Mouse (Mus musculus): Measurements from ENCODE around the gene P4hb. TPM values are rescaled to one million over a fixed set of nuclear protein-coding genes. Genes with fewer than 3 reads are reported as not detected.

Gene P4hb
- polyA plus RNA-seq, 1 experiment from 2014 or later = 437 TPM

DNA sequence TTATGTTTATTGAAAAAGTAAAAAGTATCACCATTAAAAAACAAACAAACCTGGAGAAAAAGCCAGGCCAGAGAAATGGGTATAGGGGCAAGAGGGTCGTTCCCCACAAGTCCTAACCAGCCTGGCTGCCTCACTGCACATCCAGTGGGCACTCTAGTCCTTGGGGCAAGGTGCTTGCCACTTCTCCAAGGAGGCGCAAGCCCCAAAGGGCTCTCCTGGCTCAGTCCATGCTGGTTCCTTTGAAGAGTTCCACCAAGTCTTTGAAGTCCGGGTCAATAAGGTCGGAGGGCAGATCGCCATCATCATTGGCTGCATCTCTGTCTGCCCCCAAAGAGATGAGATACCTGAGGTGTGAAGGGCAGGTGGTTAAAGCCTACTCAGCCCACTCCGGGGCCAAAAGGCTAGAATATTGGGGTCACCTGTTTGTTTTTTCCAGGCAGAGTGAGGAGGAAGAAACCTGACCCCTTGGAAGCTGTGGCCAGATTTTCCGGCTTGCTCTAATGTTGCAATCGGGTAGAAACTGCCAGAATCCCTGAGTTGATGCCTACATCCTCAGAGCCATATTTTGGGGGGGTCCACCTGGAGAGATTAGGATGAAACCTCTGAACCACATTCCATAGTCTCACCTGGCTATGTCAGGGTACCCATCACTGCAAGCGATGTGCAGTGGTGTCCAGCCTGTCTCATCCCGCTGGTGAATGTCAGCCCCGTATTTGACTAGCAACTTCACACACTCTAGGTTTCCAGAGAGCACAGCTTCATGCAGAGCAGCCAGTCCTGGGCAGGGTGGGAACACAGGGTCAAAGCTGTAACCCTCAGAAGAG lies 22.9 kb downstream of the P4hb start:
- Histone ChIP-seq H3K9me3 (replicated peaks; ENCODE audit: control insufficient read depth, low read length) (no peaks in the 10 kb centered on the region), H3K4me3 (ENCODE audit: low read length) (peak overlapping the region; percentile 68), H3K27ac (ENCODE audit: low read length) (peak overlapping the region; percentile 69), H3K4me2 (ENCODE audit: low read depth, low read length) (peak overlapping the region; percentile 84), H3K27me3 (ENCODE audit: control insufficient read depth, insufficient read depth, low read length) (no peaks in the 10 kb centered on the region), H3K4me1 (ENCODE audit: control insufficient read depth, insufficient read depth, low read length) (peaks cover 26% of the 10 kb centered on the region), H3K36me3 (ENCODE audit: control insufficient read depth, insufficient read depth) (no peaks in the 10 kb centered on the region), H3K9ac (ENCODE audit: low read length) (peak overlapping the region; percentile 86)
- no peak for ATAC-seq (replicated peaks; ENCODE audit: extremely low read depth, insufficient read depth, low FRiP score)
- 69% methylated on average over 11 of the region's 11 CpGs for WGBS

DNA sequence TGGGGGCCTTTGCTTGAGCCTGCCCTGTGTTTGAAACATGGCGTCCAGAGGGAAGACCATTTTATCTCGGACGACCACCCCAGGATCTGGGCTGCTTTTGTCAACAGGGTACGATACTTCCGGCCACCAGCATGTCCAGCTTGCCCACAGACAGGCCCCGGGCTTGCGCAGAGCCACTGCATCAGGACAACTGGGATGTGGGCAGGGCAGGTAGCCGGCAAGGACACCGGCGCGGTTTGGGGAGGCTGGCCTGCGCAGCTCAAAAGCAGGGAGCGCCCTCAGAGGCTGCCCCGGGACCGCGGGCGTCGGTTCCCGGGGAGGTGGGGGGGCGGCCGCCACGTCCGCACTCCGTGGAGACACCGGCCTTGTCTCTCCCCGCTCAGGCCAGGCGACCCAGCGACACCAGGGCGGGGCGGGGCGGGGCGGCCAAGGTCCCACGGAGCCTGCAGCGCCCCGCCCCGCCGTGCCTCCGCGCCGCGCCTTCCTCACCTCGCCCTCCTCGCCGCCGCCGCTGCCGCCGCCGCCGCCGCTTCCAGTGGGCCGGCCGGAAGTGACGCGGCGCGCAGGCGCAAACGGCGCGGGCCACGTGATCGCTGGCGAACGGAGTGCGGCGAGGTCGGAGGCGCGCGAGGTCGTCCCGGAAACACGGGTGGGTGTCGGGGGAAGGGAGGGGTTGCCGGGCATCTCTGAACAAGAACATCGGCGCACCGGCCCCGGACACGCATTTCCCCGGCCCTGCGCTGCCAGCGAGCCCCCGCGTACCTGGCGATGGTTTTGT lies 23.7 kb downstream of the P4hb start, which contains the start of gene Mcrip1:
TSS of gene Mcrip1 (minus strand) at position 560 of the 778 bp plus-strand sequence.
- Histone ChIP-seq H3K36me3 (ENCODE audit: control insufficient read depth, insufficient read depth) (peaks cover 4% of the 10 kb centered on the region), H3K9me3 (replicated peaks; ENCODE audit: control insufficient read depth, low read length) (no peaks in the 10 kb centered on the region), H3K4me1 (ENCODE audit: control insufficient read depth, insufficient read depth, low read length) (peaks cover 20% of the 10 kb centered on the region), H3K4me3 (ENCODE audit: low read length) (peak within 1 kb of the TSS; percentile 68), H3K4me2 (ENCODE audit: low read depth, low read length) (peak within 1 kb of the TSS; percentile 84), H3K9ac (ENCODE audit: low read length) (peak within 1 kb of the TSS; percentile 86), H3K27ac (ENCODE audit: low read length) (peak within 1 kb of the TSS; percentile 87), H3K27me3 (ENCODE audit: control insufficient read depth, insufficient read depth, low read length) (no peaks in the 10 kb centered on the region)
- WGBS = under 1% methylated on average over 76 of the region's 87 CpGs
- peak; percentile 89 for ATAC-seq (replicated peaks; ENCODE audit: extremely low read depth, insufficient read depth, low FRiP score)

DNA sequence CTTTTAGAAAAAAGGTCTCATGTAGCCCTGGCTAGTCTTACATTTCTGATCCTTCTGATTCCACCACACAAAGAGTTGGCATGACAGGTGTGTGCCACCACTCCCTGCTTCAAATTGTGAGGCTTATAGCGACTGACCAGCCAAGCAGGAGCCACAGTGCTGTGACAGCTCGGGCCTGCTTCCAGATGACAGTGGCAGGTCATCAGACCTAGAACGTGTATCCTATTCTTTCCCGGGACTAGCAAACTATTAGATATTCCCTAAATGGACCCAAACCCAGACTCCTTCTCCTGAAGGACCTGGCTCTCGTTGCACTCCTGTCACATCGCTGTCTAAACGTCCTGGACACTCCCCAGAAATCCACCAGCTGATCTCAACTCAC lies 24.3 kb downstream of the P4hb start:
- Histone ChIP-seq H3K9me3 (replicated peaks; ENCODE audit: control insufficient read depth, low read length) (no peaks in the 10 kb centered on the region), H3K4me3 (ENCODE audit: low read length) (peak overlapping the region; percentile 68), H3K27ac (ENCODE audit: low read length) (peak overlapping the region; percentile 87), H3K36me3 (ENCODE audit: control insufficient read depth, insufficient read depth) (peaks cover 8% of the 10 kb centered on the region), H3K4me2 (ENCODE audit: low read depth, low read length) (peak overlapping the region; percentile 84), H3K27me3 (ENCODE audit: control insufficient read depth, insufficient read depth, low read length) (no peaks in the 10 kb centered on the region), H3K4me1 (ENCODE audit: control insufficient read depth, insufficient read depth, low read length) (peaks cover 20% of the 10 kb centered on the region), H3K9ac (ENCODE audit: low read length) (peak overlapping the region; percentile 86)
- ATAC-seq (replicated peaks; ENCODE audit: extremely low read depth, insufficient read depth, low FRiP score) = no peak
- 14% methylated on average over 7 of the region's 7 CpGs for WGBS

DNA sequence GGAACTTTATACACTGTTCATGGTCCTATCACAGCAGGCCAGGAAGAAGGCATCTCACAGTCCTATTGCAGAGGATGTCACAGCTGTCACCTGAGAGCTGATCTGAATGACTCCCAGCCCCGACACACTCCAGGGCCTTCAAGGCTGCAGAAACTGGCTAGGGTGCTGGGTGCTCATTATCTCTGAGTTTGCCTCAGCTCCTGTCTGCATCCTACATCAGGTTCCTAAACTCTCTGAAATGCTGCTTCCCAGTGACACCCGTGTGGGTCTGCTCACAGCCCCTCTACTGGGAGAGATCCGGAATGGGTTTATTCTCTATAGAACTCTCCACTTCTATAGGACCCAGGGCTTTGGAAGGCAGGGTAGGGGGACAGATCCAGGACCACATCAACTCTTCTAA lies 24.8 kb downstream of the P4hb start:
- H3K36me3 ChIP-seq (ENCODE audit: control insufficient read depth, insufficient read depth) = peaks cover 11% of the 10 kb centered on the region
- H3K9me3 ChIP-seq (replicated peaks; ENCODE audit: control insufficient read depth, low read length) = no peaks in the 10 kb centered on the region
- 73% methylated on average over 3 of the region's 3 CpGs for WGBS
- H3K9ac ChIP-seq (ENCODE audit: low read length) = peak overlapping the region; percentile 86
- peak overlapping the region; percentile 84 for H3K4me2 ChIP-seq (ENCODE audit: low read depth, low read length)
- H3K4me3 ChIP-seq (ENCODE audit: low read length) = peak overlapping the region; percentile 68
- peaks cover 20% of the 10 kb centered on the region for H3K4me1 ChIP-seq (ENCODE audit: control insufficient read depth, insufficient read depth, low read length)
- no peaks in the 10 kb centered on the region for H3K27me3 ChIP-seq (ENCODE audit: control insufficient read depth, insufficient read depth, low read length)
- H3K27ac ChIP-seq (ENCODE audit: low read length) = no peak overlapping the region
- no peak for ATAC-seq (replicated peaks; ENCODE audit: extremely low read depth, insufficient read depth, low FRiP score)

DNA sequence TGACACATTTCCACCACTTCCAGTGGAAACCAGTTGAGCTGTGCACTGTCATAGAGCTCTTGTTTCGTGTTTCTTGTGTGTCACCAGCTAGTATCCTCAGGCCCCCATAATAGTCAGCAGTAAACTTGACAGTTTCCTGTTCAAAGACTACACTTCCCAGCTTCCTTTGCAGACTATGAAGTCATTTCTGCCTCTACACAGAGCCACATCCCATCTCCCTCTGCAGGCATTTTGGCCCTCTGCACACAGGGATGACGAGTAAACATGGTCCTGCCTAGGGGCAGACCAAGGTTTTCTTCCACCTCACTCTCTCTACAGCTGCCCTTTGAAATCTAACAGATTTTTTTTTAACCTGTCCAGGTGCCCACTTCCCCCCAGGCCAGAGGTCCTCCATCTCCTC lies 25.6 kb downstream of the P4hb start:
- H3K27me3 ChIP-seq (ENCODE audit: control insufficient read depth, insufficient read depth, low read length) = no peaks in the 10 kb centered on the region
- H3K36me3 ChIP-seq (ENCODE audit: control insufficient read depth, insufficient read depth) = peaks cover 18% of the 10 kb centered on the region
- H3K4me2 ChIP-seq (ENCODE audit: low read depth, low read length) = 0 out of 2 replicates have a peak overlapping the region, but pooled peaks have one; percentile 2
- no peak for ATAC-seq (replicated peaks; ENCODE audit: extremely low read depth, insufficient read depth, low FRiP score)
- 57% methylated on average over 2 of the region's 2 CpGs for WGBS
- H3K4me1 ChIP-seq (ENCODE audit: control insufficient read depth, insufficient read depth, low read length) = peaks cover 22% of the 10 kb centered on the region
- no peak overlapping the region for H3K27ac ChIP-seq (ENCODE audit: low read length)
- no peaks in the 10 kb centered on the region for H3K9me3 ChIP-seq (replicated peaks; ENCODE audit: control insufficient read depth, low read length)
- no peak overlapping the region for H3K4me3 ChIP-seq (ENCODE audit: low read length)
- 0 out of 2 replicates have a peak overlapping the region, but pooled peaks have one; percentile 7 for H3K9ac ChIP-seq (ENCODE audit: low read length)

DNA sequence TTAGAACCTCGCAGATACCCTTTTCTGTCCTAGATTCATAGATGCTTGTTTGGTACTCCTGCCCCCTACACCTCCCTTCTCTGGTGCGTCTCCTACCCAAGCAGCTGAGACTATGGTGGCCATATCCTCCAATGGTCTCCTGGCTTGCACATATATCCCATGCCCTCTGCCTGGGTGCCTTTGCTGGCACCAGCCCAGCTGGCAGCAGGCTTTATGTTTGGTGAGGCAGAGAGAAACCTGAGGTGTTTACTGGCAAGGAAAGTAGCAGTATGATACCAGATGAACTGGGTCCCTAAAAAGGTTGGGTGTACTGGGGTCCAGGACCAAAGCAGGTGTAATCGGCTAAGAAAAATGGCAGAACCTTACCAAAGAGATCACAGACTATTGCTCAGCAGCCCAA lies 27.1 kb downstream of the P4hb start:
- Histone ChIP-seq H3K9me3 (replicated peaks; ENCODE audit: control insufficient read depth, low read length) (no peaks in the 10 kb centered on the region), H3K27me3 (ENCODE audit: control insufficient read depth, insufficient read depth, low read length) (no peaks in the 10 kb centered on the region), H3K27ac (ENCODE audit: low read length) (no peak overlapping the region), H3K36me3 (ENCODE audit: control insufficient read depth, insufficient read depth) (peaks cover 18% of the 10 kb centered on the region), H3K4me1 (ENCODE audit: control insufficient read depth, insufficient read depth, low read length) (peaks cover 26% of the 10 kb centered on the region), H3K9ac (ENCODE audit: low read length) (no peak overlapping the region), H3K4me2 (ENCODE audit: low read depth, low read length) (no peak overlapping the region), H3K4me3 (ENCODE audit: low read length) (no peak overlapping the region)
- no peak for ATAC-seq (replicated peaks; ENCODE audit: extremely low read depth, insufficient read depth, low FRiP score)
- 95% methylated on average over 3 of the region's 3 CpGs for WGBS

DNA sequence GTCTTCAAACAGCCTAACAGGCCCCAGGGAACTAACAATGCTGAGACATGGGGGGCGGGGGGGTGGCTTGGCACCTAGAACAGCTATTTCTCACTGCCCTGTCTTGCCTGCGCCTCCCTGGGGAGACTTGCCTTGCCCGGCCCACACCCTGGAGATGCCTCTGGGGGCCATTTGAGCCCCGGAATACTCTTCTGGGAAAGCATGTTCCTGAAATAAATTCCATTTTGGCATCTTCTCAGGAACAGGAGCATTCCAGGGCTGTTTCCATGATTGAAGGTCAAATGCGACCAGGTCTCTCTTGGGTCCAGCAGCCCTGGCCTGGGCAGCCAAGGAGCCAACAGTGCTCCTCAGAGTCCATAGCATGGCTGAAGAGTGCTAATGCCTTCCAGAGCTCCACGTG lies 30.7 kb downstream of the P4hb start:
- ATAC-seq (replicated peaks; ENCODE audit: extremely low read depth, insufficient read depth, low FRiP score) = no peak
- Histone ChIP-seq H3K27me3 (ENCODE audit: control insufficient read depth, insufficient read depth, low read length) (no peaks in the 10 kb centered on the region), H3K27ac (ENCODE audit: low read length) (no peak overlapping the region), H3K9me3 (replicated peaks; ENCODE audit: control insufficient read depth, low read length) (no peaks in the 10 kb centered on the region), H3K36me3 (ENCODE audit: control insufficient read depth, insufficient read depth) (peaks cover 18% of the 10 kb centered on the region), H3K4me2 (ENCODE audit: low read depth, low read length) (no peak overlapping the region), H3K4me3 (ENCODE audit: low read length) (no peak overlapping the region), H3K9ac (ENCODE audit: low read length) (no peak overlapping the region), H3K4me1 (ENCODE audit: control insufficient read depth, insufficient read depth, low read length) (peaks cover 28% of the 10 kb centered on the region)
- 76% methylated on average over 6 of the region's 6 CpGs for WGBS

DNA sequence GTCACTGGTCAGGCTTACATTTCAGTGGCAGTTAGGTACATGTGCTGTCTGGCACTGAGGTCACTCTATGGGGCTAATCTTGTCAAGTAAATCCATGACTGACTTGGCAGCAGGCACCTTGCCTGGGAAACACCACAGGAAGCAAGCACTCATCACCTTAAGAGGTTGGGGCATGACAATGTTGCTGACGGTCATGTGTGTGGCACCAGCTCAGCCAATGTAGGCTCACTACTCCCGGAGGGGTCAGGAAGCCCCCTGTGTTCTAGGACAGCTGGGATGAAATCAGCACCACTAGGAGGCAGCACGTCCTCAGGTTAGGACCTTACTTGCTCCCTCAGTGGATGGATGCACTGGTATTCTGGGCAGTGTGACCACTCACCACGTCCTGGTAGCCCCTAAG lies 31.1 kb downstream of the P4hb start:
- Histone ChIP-seq H3K27ac (ENCODE audit: low read length) (no peak overlapping the region), H3K4me2 (ENCODE audit: low read depth, low read length) (no peak overlapping the region), H3K9ac (ENCODE audit: low read length) (no peak overlapping the region), H3K4me1 (ENCODE audit: control insufficient read depth, insufficient read depth, low read length) (peaks cover 26% of the 10 kb centered on the region), H3K4me3 (ENCODE audit: low read length) (no peak overlapping the region), H3K9me3 (replicated peaks; ENCODE audit: control insufficient read depth, low read length) (no peaks in the 10 kb centered on the region), H3K36me3 (ENCODE audit: control insufficient read depth, insufficient read depth) (peaks cover 18% of the 10 kb centered on the region), H3K27me3 (ENCODE audit: control insufficient read depth, insufficient read depth, low read length) (no peaks in the 10 kb centered on the region)
- 23% methylated on average over 4 of the region's 4 CpGs for WGBS
- peak; percentile 10; the same call in 1 of the 2 replicates for ATAC-seq (replicated peaks; ENCODE audit: extremely low read depth, insufficient read depth, low FRiP score)
